14 mouse cellular contexts compared by ENCODE assay signal in genomic region chr17:86354896-86355295, GRCm38 (mm10).
"Had no signal": no experiment of that assay in that cellular context is flagged by ENCODE, and none has a peak within 500 bp of the region (broad histone marks: within the 10 kb centered on the region; RNA-seq: fewer than 3 reads in every experiment).

No protein-coding gene starts in this region.

- H3K9me3 ChIP-seq: lung, embryonic 15.5 days; midbrain, embryonic 10.5 days; midbrain, embryonic 12.5 days; neural tube, embryonic 12.5 days had no signal

- H3K9ac ChIP-seq: lung, embryonic 15.5 days; midbrain, embryonic 12.5 days; neural tube, embryonic 12.5 days had no signal

- H3K27me3 ChIP-seq: lung, embryonic 15.5 days; midbrain, embryonic 12.5 days; neural tube, embryonic 12.5 days had no signal

- DNase-seq: lung, adult 18-20 months; lung, postnatal 14 days; midbrain, embryonic 14.5 days; right cerebral cortex, postnatal 14 days; thymus, adult 18-20 months; thymus, postnatal 14 days; thymus, postnatal 36 days had no signal

- H3K36me3 ChIP-seq: lung, embryonic 15.5 days; midbrain, embryonic 10.5 days; midbrain, embryonic 12.5 days; neural tube, embryonic 12.5 days had no signal

- ATAC-seq: lung, postnatal 0 days; midbrain, embryonic 16.5 days had no signal

- H3K4me1 ChIP-seq: neural tube, embryonic 12.5 days had no signal

- H3K27ac ChIP-seq: lung, embryonic 15.5 days; macrophage; midbrain, embryonic 10.5 days; midbrain, embryonic 12.5 days; neural tube, embryonic 12.5 days had no signal

- H3K4me3 ChIP-seq: lung, embryonic 15.5 days; midbrain, embryonic 10.5 days; midbrain, embryonic 12.5 days; neural tube, embryonic 12.5 days had no signal

- H3K4me2 ChIP-seq: lung, embryonic 15.5 days; midbrain, embryonic 12.5 days; neural tube, embryonic 12.5 days had no signal
